Mouse (Mus musculus) embryonic fibroblast, embryonic 13.5 days (primary cell): ENCODE measurements at regions not wholly inside any gene's neighbourhood (a gene's known extent, or its start where the extent isn't known, plus 50 kb on each side); places are given as distances from the start of the nearest gene placed in this dataset.

Source experiments
- CTCF ChIP-seq: IDR thresholded peaks from 2 replicates; pipeline ENCODE4 v1.5.1; 2011; ENCODE audit warnings: mild to moderate bottlenecking, control low read depth, low read length, moderate library complexity, borderline replicate concordance; ENCODE audit not compliant: insufficient read depth
- POLR2A ChIP-seq: IDR thresholded peaks from 2 replicates; pipeline ENCODE4 v1.6.1; 2011; ENCODE audit warnings: low read depth, mild to moderate bottlenecking, control low read depth, low read length, moderate library complexity

- TF ChIP-seq POLR2A (no peak), CTCF (no peak)
Measured at GRCm38 (mm10) chr4:9218380-9218779, 979.5 kb upstream of the Car8 start.
